Mouse (Mus musculus) hindbrain, embryonic 11.5 days (tissue): Measurements from ENCODE around the gene Olfr331. TPM values are rescaled to one million over a fixed set of nuclear protein-coding genes. Genes with fewer than 3 reads are reported as not detected.
A peak's percentile ranks its signal among the peaks of the same experiment; 100 is the strongest.

Source experiments
- ATAC-seq: fragments of 200-750 bp; cut with Nextera tagmentation; 2 replicates; pipeline ENCODE4 v1.8.0; 2017; ENCODE audit warnings: mild to moderate bottlenecking, moderate TSS enrichment, moderate library complexity; ENCODE audit not compliant: low FRiP score
- DNase-seq: peaks from one replicate; pipeline ENCODE4 v3.0.0-alpha.2; 2015; ENCODE audit warnings: low spot score
- H3K27ac ChIP-seq: fragments of 300-500 bp; sonication (generic); 2 replicates; pipeline ENCODE4 v1.5.1; 2014; ENCODE audit warnings: mild to moderate bottlenecking, low read depth, low read length
- H3K27me3 ChIP-seq: fragments of 300-500 bp; sonication (generic); 2 replicates; pipeline ENCODE4 v1.6.1; 2014; ENCODE audit warnings: mild to moderate bottlenecking, low read length, moderate library complexity, mixed read lengths; ENCODE audit not compliant: control insufficient read depth, insufficient read depth
- H3K36me3 ChIP-seq: fragments of 300-500 bp; sonication (generic); 2 replicates; pipeline ENCODE4 v1.6.1; 2014; ENCODE audit warnings: mild to moderate bottlenecking, low read length, moderate library complexity, mixed read lengths; ENCODE audit not compliant: control insufficient read depth, insufficient read depth
- H3K4me1 ChIP-seq: fragments of 300-500 bp; sonication (generic); replicated peaks from 2 replicates; pipeline ENCODE4 v1.6.1; 2014; ENCODE audit warnings: low read length, mixed read lengths; ENCODE audit not compliant: control insufficient read depth, insufficient read depth
- H3K4me2 ChIP-seq: fragments of 300-500 bp; sonication (generic); replicated peaks from 2 replicates; pipeline ENCODE4 v1.6.1; 2014; ENCODE audit warnings: mild to moderate bottlenecking, low read depth, low read length
- H3K4me3 ChIP-seq: fragments of 300-500 bp; sonication (generic); 2 replicates; pipeline ENCODE4 v1.5.1; 2014; ENCODE audit warnings: low read depth, low read length
- H3K9ac ChIP-seq: fragments of 300-500 bp; sonication (generic); 2 replicates; pipeline ENCODE4 v1.6.1; 2014; ENCODE audit warnings: low read depth, low read length
- H3K9me3 ChIP-seq: fragments of 300-500 bp; sonication (generic); 2 replicates; pipeline ENCODE4 v1.6.1; 2016; ENCODE audit warnings: low read length; ENCODE audit not compliant: control insufficient read depth
- WGBS: fragments of 180-500 bp; shearing (Covaris S2); extraction: QIAGEN DNeasy Blood & Tissue Kit; methylation state at CpG from one replicate; pipeline ENCODE4 v1.1.7; 2014; 5-methylcytosine and 5-hydroxymethylcytosine counted together
- polyA plus RNA-seq: library from polyadenylated mRNA; unstranded; fragments of >200 nt; fragmentation: Nextera tagmentation; extraction: Ambion mirVana; gene quantifications from 2 replicates; pipeline ENCODE4 v1.2.1, GENCODE M21; 2014

Olfr331 gene
- polyA plus RNA-seq, 1 experiment from 2014 or later = not detected

DNA sequence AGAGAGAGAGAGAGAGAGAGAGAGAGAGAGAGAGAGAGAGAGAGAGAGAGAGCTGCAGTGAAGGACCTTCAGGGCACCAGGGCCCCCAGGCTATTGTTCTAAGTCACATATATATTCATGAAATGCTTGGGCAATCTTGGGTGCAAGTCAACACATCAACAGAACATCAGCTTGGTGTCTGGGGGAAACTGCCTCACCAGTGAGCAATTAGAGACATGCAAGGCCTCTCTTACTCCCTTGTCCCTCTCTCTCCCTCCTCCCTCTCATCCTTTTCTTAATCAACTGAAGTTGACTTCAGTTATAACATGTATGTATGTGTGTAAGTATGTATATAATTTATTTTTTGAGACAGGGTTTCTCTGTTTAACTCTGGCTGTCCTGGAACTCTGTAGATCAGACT lies 40.2 kb downstream of the Olfr331 start, which contains the start of gene Olfr30:
TSS of gene Olfr30 (minus strand) at position 101 of the 400 bp plus-strand sequence.
- Histone ChIP-seq H3K4me1 (no peaks in the 10 kb centered on the region), H3K4me3 (no peak within 1 kb of the TSS), H3K9me3 (no peaks in the 10 kb centered on the region), H3K36me3 (no peaks in the 10 kb centered on the region), H3K9ac (no peak within 1 kb of the TSS), H3K4me2 (no peak within 1 kb of the TSS), H3K27ac (no peak within 1 kb of the TSS), H3K27me3 (no peaks in the 10 kb centered on the region)
- ATAC-seq (no peak), DNase-seq (no peak)

DNA sequence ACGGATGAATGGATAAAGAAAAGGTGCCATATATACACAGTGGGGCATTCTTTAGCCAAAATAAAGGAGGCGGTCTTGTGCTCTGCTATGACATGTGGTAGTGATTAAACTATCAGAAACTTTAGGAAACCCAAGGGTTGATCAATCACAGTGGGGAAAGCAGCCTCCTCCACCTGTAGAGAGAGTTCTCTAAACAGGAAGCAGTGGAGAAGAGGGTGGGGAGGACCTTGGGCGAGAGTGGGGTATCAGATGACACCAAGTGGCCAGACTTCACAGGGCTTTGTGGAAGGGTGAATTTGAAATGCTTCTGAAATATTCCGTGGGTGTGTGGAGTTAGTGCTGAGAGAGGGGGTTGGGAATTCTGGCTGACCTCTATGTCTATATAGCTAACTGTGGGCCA lies 48.8 kb downstream of the Olfr331 start:
- 52% methylated on average over 4 of the region's 4 CpGs for WGBS
- Histone ChIP-seq H3K9ac (no peak overlapping the region), H3K4me2 (no peak overlapping the region), H3K27ac (no peak overlapping the region), H3K36me3 (no peaks in the 10 kb centered on the region), H3K9me3 (no peaks in the 10 kb centered on the region), H3K4me3 (no peak overlapping the region), H3K4me1 (no peaks in the 10 kb centered on the region), H3K27me3 (no peaks in the 10 kb centered on the region)
- DNase-seq = peak; percentile 9
- no peak for ATAC-seq

DNA sequence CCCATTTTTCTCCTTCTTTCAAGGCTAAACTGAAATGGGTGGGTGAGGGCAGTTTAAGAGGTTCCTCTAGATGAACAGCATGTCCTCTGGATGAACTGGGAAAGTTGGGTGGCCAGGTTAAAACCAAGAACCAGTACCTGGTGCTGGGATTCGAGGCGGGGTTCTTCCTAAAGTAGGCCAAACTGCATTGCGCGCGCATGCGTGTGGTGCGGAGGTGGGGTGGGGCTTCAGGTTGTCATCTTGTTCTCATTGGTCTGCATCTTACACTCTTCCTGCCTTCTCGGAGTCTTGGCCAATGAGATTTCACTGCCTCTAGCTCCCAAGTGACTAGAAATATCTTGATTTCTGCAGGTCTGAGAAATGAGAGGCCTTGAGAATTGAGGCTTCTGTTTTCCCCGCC lies 49.6 kb downstream of the Olfr331 start, which contains the start of gene Lypd9:
TSS of gene Lypd9 (minus strand) at position 165 of the 400 bp plus-strand sequence.
- WGBS = 95% methylated on average over 9 of the region's 9 CpGs
- no peak within 1 kb of the TSS for H3K9ac ChIP-seq

More for the DNA sequence above, 49.6 kb downstream of the Olfr331 start, which contains the start of gene Lypd9:
- H3K4me3 ChIP-seq = no peak within 1 kb of the TSS
- no peaks in the 10 kb centered on the region for H3K27me3 ChIP-seq
- H3K9me3 ChIP-seq = no peaks in the 10 kb centered on the region
- no peaks in the 10 kb centered on the region for H3K4me1 ChIP-seq
- no peak for ATAC-seq
- H3K36me3 ChIP-seq = no peaks in the 10 kb centered on the region
- DNase-seq = no peak
- no peak within 1 kb of the TSS for H3K4me2 ChIP-seq
- H3K27ac ChIP-seq = no peak within 1 kb of the TSS

Other genes with a start within 250 kb of the Olfr331 start
- gene 4930438A08Rik, start 227.8 kb downstream of the Olfr331 start, polyA plus RNA-seq = not detected in 2 replicates
- gene Zfp692, start 195.5 kb downstream of the Olfr331 start, polyA plus RNA-seq = 12.5 and 15.5 TPM in 2 replicates
- gene Zfp672, start 172.2 kb downstream of the Olfr331 start, polyA plus RNA-seq = 26.1 and 28.9 TPM in 2 replicates
- 23.4 and 27.7 TPM in 2 replicates for gene Sh3bp5l, start 171.8 kb downstream of the Olfr331 start, polyA plus RNA-seq
- gene Lypd8, start 123.5 kb downstream of the Olfr331 start, polyA plus RNA-seq = not detected in 2 replicates
- gene 1810065E05Rik, start 81.5 kb downstream of the Olfr331 start, polyA plus RNA-seq = not detected in 2 replicates
- gene Gm12253, start 70.0 kb downstream of the Olfr331 start, polyA plus RNA-seq = not detected in 2 replicates
- gene Lypd9, start 49.6 kb downstream of the Olfr331 start, polyA plus RNA-seq = not detected in 2 replicates
- gene Olfr30, start 40.3 kb downstream of the Olfr331 start, polyA plus RNA-seq = not detected in 2 replicates
- gene Olfr332, start 10.0 kb downstream of the Olfr331 start, polyA plus RNA-seq = not detected in 2 replicates
- gene Olfr330, start 32.3 kb upstream of the Olfr331 start, polyA plus RNA-seq = not detected in 2 replicates
- gene Olfr329-ps, start 43.9 kb upstream of the Olfr331 start, polyA plus RNA-seq = not detected in 2 replicates
- gene Olfr328, start 53.1 kb upstream of the Olfr331 start, polyA plus RNA-seq = 0.09 TPM in 1 of 2 replicates, not detected in the other
- not detected in 2 replicates for gene Olfr224, start 68.0 kb upstream of the Olfr331 start, polyA plus RNA-seq
- not detected in 2 replicates for gene Olfr325, start 75.2 kb upstream of the Olfr331 start, polyA plus RNA-seq
- gene Olfr324, start 92.5 kb upstream of the Olfr331 start, polyA plus RNA-seq = not detected in 2 replicates
- gene 2210407C18Rik, start 113.5 kb upstream of the Olfr331 start, polyA plus RNA-seq = not detected in 2 replicates
- not detected in 2 replicates for gene Olfr323, start 127.9 kb upstream of the Olfr331 start, polyA plus RNA-seq
- 0.27 and 0.62 TPM in 2 replicates for gene Trim58, start 137.9 kb upstream of the Olfr331 start, polyA plus RNA-seq
- gene Olfr322, start 156.2 kb upstream of the Olfr331 start, polyA plus RNA-seq = not detected in 2 replicates
- not detected in 2 replicates for gene Olfr320, start 178.5 kb upstream of the Olfr331 start, polyA plus RNA-seq
- not detected in 2 replicates for gene Olfr319, start 196.6 kb upstream of the Olfr331 start, polyA plus RNA-seq
- not detected in 2 replicates for gene Olfr318, start 221.4 kb upstream of the Olfr331 start, polyA plus RNA-seq
- not detected in 2 replicates for gene Olfr317, start 236.6 kb upstream of the Olfr331 start, polyA plus RNA-seq